Mouse (Mus musculus) kidney, adult 8-10 months (tissue): ENCODE data around the gene Adgra3.

ENCODE experiments used
- DNase-seq, 2 experiments: peaks; one replicate each; pipeline ENCODE4 v3.0.0; 2022

The Adgra3 gene

DNA sequence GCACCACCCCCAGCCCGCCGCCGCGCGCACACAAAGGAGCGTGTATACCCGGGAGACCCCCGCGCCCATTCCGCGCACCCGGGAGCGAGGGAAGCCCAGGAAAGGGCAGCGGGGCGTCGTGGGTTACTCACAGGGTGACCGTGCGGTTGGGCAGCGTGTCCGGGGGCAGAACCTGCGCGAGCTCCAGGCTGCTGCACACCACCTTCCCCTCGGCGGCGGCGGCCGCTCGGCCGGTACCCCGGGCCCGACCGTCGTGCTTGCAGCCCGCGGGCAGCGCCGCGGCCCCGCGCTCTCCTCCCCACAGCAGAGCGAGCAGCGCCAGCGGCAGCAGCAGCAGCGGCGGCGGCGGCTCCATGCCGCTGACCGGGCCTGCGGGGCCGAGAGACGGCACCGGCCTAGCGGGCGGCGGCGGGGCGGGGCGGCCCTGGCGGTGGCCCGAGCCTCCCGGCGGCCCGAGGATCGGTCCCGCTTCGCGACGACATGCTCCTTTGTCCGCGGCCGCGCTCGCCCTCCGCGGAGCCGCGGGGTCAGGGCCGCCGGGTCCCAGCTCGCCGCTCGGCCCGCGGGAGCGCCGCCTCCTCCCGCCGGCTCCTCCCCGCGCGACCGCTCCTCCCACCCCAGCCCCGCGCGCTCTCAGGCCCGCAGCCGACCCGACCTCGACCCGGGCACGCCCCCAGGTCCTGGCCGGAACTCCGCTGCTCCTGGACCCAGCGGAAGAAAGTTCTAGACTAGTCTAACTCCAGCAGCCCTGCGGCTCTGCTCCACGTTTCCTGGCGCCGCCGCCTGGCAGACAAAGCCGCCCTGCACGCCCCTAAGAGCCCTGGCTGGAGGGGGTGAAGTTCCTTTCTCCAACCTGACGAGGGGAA is at the start of gene Adgra3:
Gene Adgra3 (minus strand): TSS at position 586 of the 866 bp plus-strand sequence.
- peak; percentile 84 to 87 for DNase-seq

DNA sequence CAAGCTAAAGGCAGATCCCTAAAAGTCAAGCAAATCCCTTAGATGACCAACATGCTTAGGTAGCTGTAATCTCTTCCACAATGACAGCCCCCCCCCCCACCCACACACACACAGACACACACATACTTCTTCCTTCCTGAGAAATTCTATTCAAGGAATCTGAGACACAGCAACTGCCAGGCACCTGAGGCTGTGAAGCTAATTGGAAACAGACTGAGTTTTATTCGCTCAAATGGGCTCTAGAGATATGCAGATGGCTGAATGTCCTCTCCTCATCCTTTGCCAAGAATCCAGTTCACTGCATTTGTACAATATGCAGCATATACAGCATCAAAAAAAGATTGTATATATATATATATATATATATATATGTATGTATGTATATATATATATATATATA is 24.6 kb upstream of the Adgra3 start:
- no peak for DNase-seq

DNA sequence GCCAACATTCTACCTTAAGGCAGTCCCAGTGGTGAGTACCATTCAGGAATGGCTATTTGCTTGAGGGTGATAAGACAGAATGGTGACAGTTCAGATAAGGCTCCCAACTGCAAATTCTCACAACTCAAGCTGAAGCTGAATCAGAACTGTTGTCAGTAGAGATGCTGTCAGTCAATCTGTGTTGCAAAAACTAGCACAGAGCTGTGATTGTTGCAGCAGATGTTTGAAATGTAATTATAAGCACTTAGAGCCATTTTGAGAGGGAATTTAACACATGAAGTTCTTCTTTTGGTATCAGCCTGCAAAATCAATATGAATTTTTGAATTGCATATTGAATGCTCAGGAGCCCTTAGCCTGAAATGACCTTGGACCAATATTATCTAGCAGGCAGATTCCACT is 15.4 kb upstream of the Adgra3 start:
- DNase-seq, result no peak

- DNase-seq, result no peak
Measured at GRCm38 (mm10) chr5:50064236-50064635, 5.4 kb upstream of the Adgra3 start.

- peak; percentile 59 to 72 for DNase-seq
Measured at GRCm38 (mm10) chr5:50059586-50059985, 780 bp upstream of the Adgra3 start.

GRCm38 (mm10) chr5:50057612-50058420 is 990 bp downstream of the Adgra3 start:
- no peak for DNase-seq

DNA sequence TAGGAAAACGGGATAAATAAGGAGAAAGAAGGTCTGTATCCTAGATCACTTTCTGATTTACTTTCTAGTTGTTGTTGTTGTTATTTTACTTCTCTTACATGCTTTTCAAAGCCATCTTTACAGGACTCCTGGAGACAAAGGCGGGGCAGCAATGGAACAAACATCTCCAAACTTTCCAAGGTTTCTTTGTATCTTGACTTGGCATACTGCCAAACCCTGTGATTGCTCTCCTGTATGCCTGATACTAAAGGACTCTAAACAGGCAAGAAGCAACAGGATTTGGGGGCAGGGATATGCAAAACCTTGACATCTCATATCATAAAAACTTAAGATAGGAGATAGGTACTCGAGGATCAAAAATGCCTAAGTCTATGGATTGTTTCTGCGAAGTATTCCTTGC is 6.3 kb downstream of the Adgra3 start:
- no peak for DNase-seq

- no peak for DNase-seq
Measured at GRCm38 (mm10) chr5:50050668-50051425, 8.0 kb downstream of the Adgra3 start.

GRCm38 (mm10) chr5:50050037-50050436 is 8.8 kb downstream of the Adgra3 start:
- DNase-seq, result no peak

GRCm38 (mm10) chr5:50049506-50049905 is 9.3 kb downstream of the Adgra3 start:
- no peak for DNase-seq

DNA sequence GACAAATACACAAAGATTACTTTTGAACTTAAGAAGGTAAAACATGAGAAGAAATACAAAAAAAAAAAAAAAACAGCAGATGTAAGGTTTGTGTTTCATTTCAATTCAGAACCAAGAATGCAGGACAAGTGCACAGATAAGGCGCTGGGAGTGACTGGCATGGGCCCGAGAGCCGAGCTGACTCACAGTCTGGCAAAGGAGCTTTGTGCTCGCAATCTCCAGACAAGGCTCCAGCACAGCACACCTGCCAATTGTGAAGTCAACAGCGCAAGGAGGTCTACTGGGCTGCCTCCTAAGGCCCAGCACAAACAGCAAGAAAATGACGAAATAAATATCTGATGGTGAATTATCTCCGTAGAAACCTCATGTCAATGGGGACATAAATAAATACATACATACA is 9.8 kb downstream of the Adgra3 start:
- DNase-seq, result no peak

- DNase-seq, result no peak
Measured at GRCm38 (mm10) chr5:50048271-50048851, 10.4 kb downstream of the Adgra3 start.

- DNase-seq, result no peak
Measured at GRCm38 (mm10) chr5:50045180-50045579, 13.6 kb downstream of the Adgra3 start.

- no peak for DNase-seq
Measured at GRCm38 (mm10) chr5:50043677-50044076, 15.1 kb downstream of the Adgra3 start.

DNA sequence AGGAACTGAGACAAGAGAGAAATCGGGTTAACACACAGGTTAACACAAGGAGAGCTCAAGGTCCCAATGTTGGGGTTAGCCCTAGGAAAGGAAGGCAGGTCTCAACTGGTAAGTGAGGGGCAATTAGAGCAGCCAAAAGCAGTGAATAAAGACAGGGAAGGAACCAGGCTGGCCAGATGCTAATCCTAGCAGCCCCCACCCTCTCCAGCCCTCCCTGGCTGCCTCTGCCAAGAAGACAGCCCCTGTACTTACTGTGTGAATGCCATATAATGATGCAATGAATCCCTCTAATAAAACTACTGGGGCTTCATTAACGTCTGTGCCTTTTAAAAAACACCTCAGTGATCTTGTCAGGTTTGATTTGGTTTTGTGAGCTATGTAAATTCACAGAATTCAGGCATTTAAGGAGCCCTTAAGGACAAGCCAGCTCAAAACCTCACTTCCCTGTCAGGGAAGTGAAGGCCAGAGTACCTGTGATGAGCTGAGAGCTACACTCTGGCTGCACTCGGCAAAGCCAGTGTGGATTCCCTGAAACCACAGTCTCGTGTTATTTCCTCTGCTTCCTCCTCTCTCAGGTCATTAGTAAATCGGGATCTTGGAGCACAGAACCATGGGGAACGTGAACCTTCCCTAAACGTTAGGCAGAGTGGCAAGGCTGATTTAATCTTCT is 16.4 kb downstream of the Adgra3 start:
- DNase-seq, result no peak

- DNase-seq, result no peak
Measured at GRCm38 (mm10) chr5:50039521-50039920, 19.3 kb downstream of the Adgra3 start.

- DNase-seq, result no peak
Measured at GRCm38 (mm10) chr5:50037666-50038065, 21.1 kb downstream of the Adgra3 start.

GRCm38 (mm10) chr5:50034900-50035514 is 23.8 kb downstream of the Adgra3 start:
- DNase-seq, result peak; percentile 48 to 66

GRCm38 (mm10) chr5:50034231-50034630 is 24.6 kb downstream of the Adgra3 start:
- DNase-seq, result peak; percentile 51 to 67

- peak; percentile 43 to 48 for DNase-seq
Measured at GRCm38 (mm10) chr5:50033660-50034059, 25.1 kb downstream of the Adgra3 start.

DNA sequence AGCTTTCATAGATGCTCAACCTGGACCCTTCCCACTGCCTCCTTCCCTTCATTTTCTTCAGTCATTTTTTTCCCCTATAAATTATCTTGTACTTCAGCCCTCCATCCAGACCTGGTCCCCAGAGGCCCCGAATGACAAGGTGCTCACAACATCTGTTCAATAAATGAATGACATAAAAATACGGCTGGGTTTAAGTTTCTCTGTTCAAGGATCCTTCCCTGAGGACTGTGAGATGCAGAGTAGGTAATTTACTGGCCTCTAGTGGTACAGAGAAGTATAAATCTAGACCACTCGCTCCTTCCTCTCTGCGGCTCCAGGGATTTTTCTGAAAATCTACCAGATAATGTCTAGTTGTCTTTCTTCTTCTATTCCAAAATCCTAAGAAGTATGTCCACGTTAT is 26.5 kb downstream of the Adgra3 start:
- no peak for DNase-seq
